Mouse (Mus musculus) monocyte, adult 59 days (primary cell): ENCODE results near the gene Dusp2. TPM values are rescaled to one million over a fixed set of nuclear protein-coding genes. Genes with fewer than 3 reads are reported as not detected.

Source experiments
- total RNA-seq, 2 experiments: library from RNA; stranded (reverse); gene quantifications; one replicate each; pipeline ENCODE4 v1.2.4; 2023

Dusp2 gene
- total RNA-seq, result 100 to 1,000 TPM; 333 to 386 TPM

DNA sequence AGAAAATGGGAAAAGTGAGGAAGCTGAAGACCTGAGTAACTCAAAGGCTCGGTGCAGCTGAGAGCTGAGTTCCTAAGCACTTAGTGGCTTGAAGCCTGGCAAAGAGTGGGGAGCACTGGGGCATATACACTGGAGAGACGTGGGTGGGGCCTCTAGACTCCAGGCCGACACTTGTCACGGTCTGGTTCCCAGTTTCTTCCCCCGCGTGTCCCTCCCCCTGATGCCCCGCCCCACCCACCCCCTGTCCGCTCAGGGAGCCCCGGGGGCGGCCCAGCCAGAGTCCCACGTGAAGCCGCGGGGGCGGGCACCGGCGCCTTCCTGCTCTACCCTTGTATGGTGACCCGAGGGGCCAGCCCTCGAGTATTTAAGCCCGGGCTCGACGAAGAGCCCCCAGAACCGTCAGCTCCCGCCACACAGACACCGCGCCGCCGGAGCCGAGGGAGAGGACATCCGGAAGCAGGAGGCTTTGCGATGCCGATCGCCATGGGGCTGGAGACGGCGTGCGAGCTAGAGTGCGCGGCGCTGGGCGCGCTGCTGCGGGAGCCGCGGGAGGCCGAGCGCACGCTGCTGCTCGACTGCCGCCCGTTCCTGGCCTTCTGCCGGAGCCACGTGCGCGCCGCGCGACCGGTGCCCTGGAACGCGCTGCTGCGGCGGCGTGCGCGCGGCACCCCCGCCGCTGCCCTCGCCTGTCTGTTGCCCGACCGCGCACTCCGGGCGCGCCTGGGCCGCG is at the start of gene Dusp2:
Gene Dusp2, plus strand, starts transcription at position 393 of the 730 bp plus-strand sequence.

DNA sequence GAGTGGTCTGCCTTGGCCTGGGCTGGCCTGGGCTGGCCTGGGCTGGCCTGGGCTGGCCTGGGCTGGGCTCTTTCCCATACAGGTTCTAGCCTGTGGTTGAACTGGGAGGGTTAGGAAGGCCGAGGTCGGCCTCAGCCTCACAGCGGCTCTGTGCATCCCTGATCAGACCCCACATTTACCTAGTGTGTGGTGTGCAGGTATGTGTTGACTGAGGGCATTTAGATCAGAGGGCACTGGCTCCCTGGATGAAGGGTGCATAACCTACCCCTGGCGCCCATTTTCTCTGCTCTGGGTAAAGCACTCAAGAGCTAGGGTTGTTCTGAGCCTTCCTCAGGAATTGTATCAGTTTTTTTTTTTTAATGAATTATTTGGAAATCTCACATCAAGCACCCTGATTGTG is 2.5 kb downstream of the Dusp2 start, which contains the start of gene Astl:
Gene Astl, plus strand, starts transcription at position 224 of the 400 bp plus-strand sequence.

DNA sequence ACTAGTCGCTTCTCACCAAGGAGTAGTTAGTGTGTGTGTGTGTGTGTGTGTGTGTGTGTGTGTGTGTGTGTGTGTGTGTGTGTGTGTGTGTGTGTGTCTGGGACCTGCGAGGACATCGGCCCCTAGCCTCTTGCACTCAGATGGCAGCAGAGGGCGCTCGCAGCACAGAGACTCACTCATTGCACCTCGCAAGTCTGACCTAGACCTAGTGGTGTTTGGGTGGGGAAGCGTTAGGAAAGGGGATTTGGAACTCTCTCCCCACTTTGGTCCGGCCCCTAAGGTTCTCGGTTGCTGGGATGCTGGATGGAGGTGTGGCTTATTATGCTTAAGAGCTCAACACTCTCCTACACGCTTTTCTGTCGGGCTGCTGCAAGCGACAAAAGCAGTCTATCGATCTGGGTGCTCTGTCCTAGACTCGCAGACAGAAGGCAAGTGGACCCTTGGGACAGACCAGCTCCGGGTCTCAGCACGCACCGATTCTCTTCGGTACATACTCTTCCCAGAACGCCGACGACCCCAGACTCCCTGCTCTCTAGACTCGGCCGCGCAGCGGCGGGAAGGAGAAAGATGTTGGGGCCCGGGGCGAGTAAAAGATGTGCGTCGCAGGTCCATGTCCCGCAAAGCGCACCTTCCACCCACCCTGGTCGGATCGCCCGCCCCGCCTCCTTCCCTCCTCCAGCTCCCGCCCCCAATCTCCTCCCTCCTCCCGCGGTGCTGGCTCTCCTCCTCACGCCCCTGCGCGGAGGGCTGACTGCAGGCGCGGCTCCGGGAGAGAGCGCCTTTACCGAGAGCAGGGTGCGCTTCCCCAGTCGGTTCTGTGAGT is 26.7 kb downstream of the Dusp2 start, which contains the start of gene Adra2b:
Gene Adra2b, plus strand, starts transcription at position 750 of the 823 bp plus-strand sequence.

Other genes starting within 250 kb of the Dusp2 start
- 1 to 10 TPM; 3.6 to 4.6 TPM for gene Ncaph, start 202.2 kb upstream of the Dusp2 start, total RNA-seq
- gene Itpripl1, start 192.7 kb upstream of the Dusp2 start, total RNA-seq, result 10 to 100 TPM; 38.5 to 39.2 TPM
- under 1 TPM; 0.58 to 0.86 TPM for gene 1810024B03Rik, start 127.9 kb upstream of the Dusp2 start, total RNA-seq
- 10 to 100 TPM; 95.6 to 97.0 TPM for gene Snrnp200, start 127.8 kb upstream of the Dusp2 start, total RNA-seq
- gene Ciao1, start 88.3 kb upstream of the Dusp2 start, total RNA-seq, result 10 to 100 TPM; 36.1 to 37.2 TPM
- 10 to 100 TPM; 58.5 to 60.8 TPM for gene Tmem127, start 88.3 kb upstream of the Dusp2 start, total RNA-seq
- 10 to 100 TPM; 44.1 to 44.3 TPM for gene Stard7, start 65.9 kb upstream of the Dusp2 start, total RNA-seq
- under 1 TPM; 0.64 to 0.79 TPM for gene Astl, start 2.5 kb downstream of the Dusp2 start, total RNA-seq
- gene Adra2b, start 27.0 kb downstream of the Dusp2 start, total RNA-seq, result under 1 TPM; 0.13 to 0.21 TPM
- under 1 TPM in 1 of 2 experiments, not detected in 1; 0.18 TPM for gene Gpat2, start 89.0 kb downstream of the Dusp2 start, total RNA-seq
- gene Fahd2a, start 108.4 kb downstream of the Dusp2 start, total RNA-seq, result 10 to 100 TPM in 1 of 2 experiments, 1 to 10 TPM in 1; 9.4 to 11.1 TPM
- 1 to 10 TPM; 2.3 to 3.1 TPM for gene Kcnip3, start 185.9 kb downstream of the Dusp2 start, total RNA-seq
- gene Prom2, start 205.3 kb downstream of the Dusp2 start, total RNA-seq, result not detected